Mouse (Mus musculus) forebrain, embryonic 12.5 days (tissue): ENCODE results near the gene Gm17689. TPM values are rescaled to one million over a fixed set of nuclear protein-coding genes. Genes with fewer than 3 reads are reported as not detected.

Experiments
- ATAC-seq: fragments of 200-750 bp; cut with Nextera tagmentation; 2 replicates; pipeline ENCODE4 v1.8.0; 2017; ENCODE audit warnings: moderate TSS enrichment; ENCODE audit not compliant: low FRiP score
- H3K27ac ChIP-seq: fragments of 300-500 bp; sonication (generic); 2 replicates; pipeline ENCODE4 v1.5.1; 2016; ENCODE audit warnings: mild to moderate bottlenecking
- H3K27me3 ChIP-seq: fragments of 300-500 bp; sonication (generic); 2 replicates; pipeline ENCODE4 v1.6.1; 2016; ENCODE audit warnings: mild to moderate bottlenecking
- H3K36me3 ChIP-seq: fragments of 300-500 bp; sonication (generic); replicated peaks from 2 replicates; pipeline ENCODE4 v1.6.1; 2016; ENCODE audit warnings: mild to moderate bottlenecking
- H3K4me1 ChIP-seq: fragments of 300-500 bp; sonication (generic); 2 replicates; pipeline ENCODE4 v1.6.1; 2016
- H3K4me2 ChIP-seq: fragments of 300-500 bp; sonication (generic); 2 replicates; pipeline ENCODE4 v1.6.1; 2016; ENCODE audit warnings: mild to moderate bottlenecking, moderate library complexity
- H3K4me3 ChIP-seq: fragments of 300-500 bp; sonication (generic); replicated peaks from 2 replicates; pipeline ENCODE4 v1.5.1; 2016; ENCODE audit warnings: mild to moderate bottlenecking
- H3K9ac ChIP-seq: fragments of 300-500 bp; sonication (generic); 2 replicates; pipeline ENCODE4 v1.6.1; 2016; ENCODE audit warnings: mild to moderate bottlenecking
- H3K9me3 ChIP-seq: fragments of 300-500 bp; sonication (generic); 2 replicates; pipeline ENCODE4 v1.6.1; 2016
- WGBS: fragments of 180-500 bp; shearing (Covaris S2); methylation state at CpG from one replicate; pipeline ENCODE4 v1.1.7; 2016; 5-methylcytosine and 5-hydroxymethylcytosine counted together
- polyA plus RNA-seq: library from polyadenylated mRNA; unstranded; fragments of >200 nt; fragmentation: Nextera tagmentation; extraction: Ambion mirVana; gene quantifications from 2 replicates; pipeline ENCODE4 v1.2.1, GENCODE M21; 2016

Gene Gm17689
- not detected in 2 replicates for polyA plus RNA-seq

- no peak within 1 kb of the TSS for H3K4me2 ChIP-seq
- H3K4me3 ChIP-seq: no peak within 1 kb of the TSS
- no peak within 1 kb of the TSS for H3K9ac ChIP-seq
- no peaks in the 10 kb centered on the region for H3K36me3 ChIP-seq
- no peaks in the 10 kb centered on the region for H3K27me3 ChIP-seq
- no peaks in the 10 kb centered on the region for H3K4me1 ChIP-seq
- 75% methylated on average over 1 of the region's 1 CpGs for WGBS
- peaks cover 16% of the 10 kb centered on the region; the same call in 1 of the 2 replicates for H3K9me3 ChIP-seq
- no peak within 1 kb of the TSS for H3K27ac ChIP-seq
- ATAC-seq: no peak
Observed at GRCm38 (mm10) chr9:36582535-36582934, at the start of gene Gm17689. Gm17689 (minus strand) TSS chr9:36582635.

- WGBS: 90% methylated on average over 2 of the region's 2 CpGs
- no peak within 1 kb of the TSS for H3K4me2 ChIP-seq
- H3K27me3 ChIP-seq: no peaks in the 10 kb centered on the region
- no peak within 1 kb of the TSS for H3K9ac ChIP-seq
- no peaks in the 10 kb centered on the region for H3K36me3 ChIP-seq
- H3K4me3 ChIP-seq: no peak within 1 kb of the TSS
- ATAC-seq: no peak
- H3K4me1 ChIP-seq: no peaks in the 10 kb centered on the region
- peaks cover 6% of the 10 kb centered on the region; the same call in 1 of the 2 replicates for H3K9me3 ChIP-seq
- no peak within 1 kb of the TSS for H3K27ac ChIP-seq
Observed at GRCm38 (mm10) chr9:36541863-36542262, 40.6 kb downstream of the Gm17689 start, which contains the start of gene Gm5615. Gm5615 (minus strand) TSS chr9:36541963.

Other genes starting within 250 kb of the Gm17689 start
- gene Gm7257, start 150.8 kb downstream of the Gm17689 start, polyA plus RNA-seq: not detected in 2 replicates
- not detected in 2 replicates for gene Gm9513, start 107.0 kb downstream of the Gm17689 start, polyA plus RNA-seq
- gene Gm5615, start 40.7 kb downstream of the Gm17689 start, polyA plus RNA-seq: not detected in 2 replicates
- gene A630095E13Rik, start 60.7 kb upstream of the Gm17689 start, polyA plus RNA-seq: not detected in 2 replicates
- gene Acrv1, start 110.6 kb upstream of the Gm17689 start, polyA plus RNA-seq: not detected in 2 replicates
- 53.7 and 55.7 TPM in 2 replicates for gene Chek1, start 144.4 kb upstream of the Gm17689 start, polyA plus RNA-seq
- gene Stt3a, start 185.0 kb upstream of the Gm17689 start, polyA plus RNA-seq: 132 and 144 TPM in 2 replicates
- gene Ei24, start 214.8 kb upstream of the Gm17689 start, polyA plus RNA-seq: 111 and 118 TPM in 2 replicates
- gene Fez1, start 239.2 kb upstream of the Gm17689 start, polyA plus RNA-seq: 446 and 473 TPM in 2 replicates